ENCODE assay signal across 29 mouse cellular contexts in the genomic region with DNA sequence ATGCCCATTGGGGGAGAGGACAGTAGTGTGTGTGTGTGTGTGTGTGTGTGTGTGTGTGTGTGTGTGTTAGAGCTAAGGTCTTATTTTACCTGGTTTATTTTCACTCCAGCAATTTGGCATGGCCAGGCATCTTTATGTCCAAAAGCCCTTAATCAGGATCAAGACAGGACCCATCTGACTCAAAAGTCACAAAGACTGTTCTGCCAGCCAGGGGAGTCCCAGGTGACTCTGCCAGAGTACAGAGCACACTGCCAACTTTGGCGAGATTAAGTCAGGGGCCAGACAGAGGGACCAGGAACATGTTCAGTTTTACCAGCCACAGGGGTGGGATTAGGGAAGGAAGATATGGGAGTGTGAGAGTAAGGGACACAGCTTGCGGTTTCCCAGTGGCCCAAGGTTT. TPM values are rescaled to one million over a fixed set of nuclear protein-coding genes. Genes with fewer than 3 reads are reported as not detected.
DNase-seq lines count a peak whose midpoint lies in the region; ATAC-seq and TF ChIP-seq lines count a peak whose summit lies in the region.
"Had no signal": no experiment of that assay in that cellular context is flagged by ENCODE, and none has a peak within 500 bp of the region (broad histone marks: within the 10 kb centered on the region; RNA-seq: fewer than 3 reads in every experiment).

No protein-coding gene starts in this region.

- no peak overlapping the region for H3K4me2 ChIP-seq in forebrain, embryonic 11.5 days (ENCODE audit: low read depth, low read length, severe bottlenecking)
- H3K4me2 ChIP-seq in forebrain, embryonic 12.5 days: no peak overlapping the region
- H3K4me2 ChIP-seq: forebrain, embryonic 15.5 days; heart, embryonic 13.5 days; hindbrain, embryonic 15.5 days; intestine, embryonic 15.5 days; limb, embryonic 13.5 days; liver, embryonic 13.5 days; midbrain, embryonic 12.5 days; neural tube, embryonic 12.5 days had no signal

- TF ChIP-seq POLR2A in cerebellum, adult 2 months (IDR thresholded peaks at IDR 0.05; ENCODE audit: borderline replicate concordance, insufficient read depth, low read length): no peak

- no peak overlapping the region for H3K9ac ChIP-seq in forebrain, embryonic 11.5 days (ENCODE audit: low read length)
- H3K9ac ChIP-seq in forebrain, embryonic 12.5 days: no peak overlapping the region
- H3K9ac ChIP-seq: forebrain, embryonic 15.5 days; heart, embryonic 13.5 days; hindbrain, embryonic 15.5 days; intestine, embryonic 15.5 days; limb, embryonic 13.5 days; liver, embryonic 13.5 days; midbrain, embryonic 12.5 days; neural tube, embryonic 12.5 days had no signal

- no peak for TF ChIP-seq CTCF in cerebellum, adult 2 months (IDR thresholded peaks at IDR 0.05; ENCODE audit: borderline replicate concordance, insufficient read depth, low read depth, low read length)

- 86% methylated on average over 2 of the region's 2 CpGs for WGBS in forebrain, embryonic 11.5 days
- WGBS in forebrain, embryonic 12.5 days: 87% methylated on average over 2 of the region's 2 CpGs
- WGBS in cerebellum, adult 2 months: 45% methylated on average over 2 of the region's 2 CpGs

- H3K4me3 ChIP-seq in forebrain, embryonic 11.5 days (ENCODE audit: low read depth, low read length): no peak overlapping the region
- no peak overlapping the region for H3K4me3 ChIP-seq in forebrain, embryonic 12.5 days (replicated peaks)
- H3K4me3 ChIP-seq in cerebellum, adult 2 months (replicated peaks; ENCODE audit: insufficient read depth, low read depth, low read length): no peak overlapping the region
- H3K4me3 ChIP-seq: forebrain, embryonic 15.5 days; heart, embryonic 13.5 days; hindbrain, embryonic 10.5 days; hindbrain, embryonic 15.5 days; intestine, embryonic 15.5 days; limb, embryonic 13.5 days; liver, embryonic 13.5 days; megakaryocyte, embryonic 14.5 days; midbrain, embryonic 12.5 days; myocyte; neural tube, embryonic 12.5 days had no signal

- DNase-seq in forebrain, embryonic 11.5 days (ENCODE audit: low spot score): peak; percentile 34
- DNase-seq in right cerebral cortex, postnatal 10 days (ENCODE audit: low spot score in 2 of 2): peak; percentile 15 to 20
- DNase-seq in right cerebral cortex, adult 18-20 months: no peak
- peak; percentile 38 to 42 for DNase-seq in cerebellum, adult 2 months
- DNase-seq in cerebellum, adult 9-11 months: peak; percentile 63
- DNase-seq in adipocyte (ENCODE audit: low spot score): no peak
- DNase-seq: adrenal gland, adult 8-10 months; gastrocnemius, postnatal 25 days; heart, adult 18-20 months; heart, postnatal 10 days; kidney, adult 8-10 months; kidney, postnatal 4 days; liver, embryonic 13.5 days; lung, adult 18-20 months; lung, postnatal 4 days had no signal

- no peak overlapping the region for H3K27ac ChIP-seq in forebrain, embryonic 11.5 days (ENCODE audit: low read depth, low read length)
- H3K27ac ChIP-seq in forebrain, embryonic 12.5 days: no peak overlapping the region
- peak overlapping the region; percentile 66; the same call in 1 of the 2 replicates for H3K27ac ChIP-seq in cerebellum, adult 2 months (ENCODE audit: insufficient read depth, low read length)
- H3K27ac ChIP-seq: forebrain, embryonic 15.5 days; heart, embryonic 13.5 days; hindbrain, embryonic 10.5 days; hindbrain, embryonic 15.5 days; intestine, embryonic 15.5 days; kidney, postnatal 0 days; limb, embryonic 13.5 days; liver, embryonic 13.5 days; midbrain, embryonic 12.5 days; neural tube, embryonic 12.5 days had no signal

- H3K27me3 ChIP-seq in forebrain, embryonic 11.5 days (ENCODE audit: control insufficient read depth, insufficient read depth, low read length): no peaks in the 10 kb centered on the region
- no peaks in the 10 kb centered on the region for H3K27me3 ChIP-seq in forebrain, embryonic 12.5 days
- H3K27me3 ChIP-seq in cerebellum, adult 2 months (ENCODE audit: control insufficient read depth, insufficient read depth, low read length): no peaks in the 10 kb centered on the region
- H3K27me3 ChIP-seq: forebrain, embryonic 15.5 days; heart, embryonic 13.5 days; hindbrain, embryonic 15.5 days; intestine, embryonic 15.5 days; limb, embryonic 13.5 days; liver, embryonic 13.5 days; megakaryocyte, embryonic 14.5 days; midbrain, embryonic 12.5 days; neural tube, embryonic 12.5 days had no signal

- no peaks in the 10 kb centered on the region for H3K9me3 ChIP-seq in forebrain, embryonic 11.5 days (ENCODE audit: control insufficient read depth, low read length)
- H3K9me3 ChIP-seq in forebrain, embryonic 12.5 days: no peaks in the 10 kb centered on the region
- H3K9me3 ChIP-seq: forebrain, embryonic 15.5 days; heart, embryonic 13.5 days; hindbrain, embryonic 10.5 days; hindbrain, embryonic 15.5 days; intestine, embryonic 15.5 days; liver, embryonic 13.5 days; midbrain, embryonic 12.5 days; neural tube, embryonic 12.5 days had no signal

- ATAC-seq in forebrain, embryonic 11.5 days (replicated peaks; ENCODE audit: low FRiP score): no peak
- ATAC-seq in forebrain, embryonic 12.5 days (ENCODE audit: low FRiP score): no peak
- ATAC-seq: CD4-positive, CD25-positive, alpha-beta regulatory T cell, adult 4 months; forebrain, embryonic 15.5 days; intestine, embryonic 15.5 days; lung, postnatal 0 days had no signal

- no peaks in the 10 kb centered on the region for H3K36me3 ChIP-seq in forebrain, embryonic 11.5 days (ENCODE audit: control insufficient read depth, insufficient read depth, low read length)
- H3K36me3 ChIP-seq in forebrain, embryonic 12.5 days (replicated peaks): no peaks in the 10 kb centered on the region
- H3K36me3 ChIP-seq: forebrain, embryonic 15.5 days; heart, embryonic 13.5 days; hindbrain, embryonic 10.5 days; hindbrain, embryonic 15.5 days; intestine, embryonic 15.5 days; limb, embryonic 13.5 days; liver, embryonic 13.5 days; midbrain, embryonic 12.5 days; neural tube, embryonic 12.5 days had no signal

- H3K4me1 ChIP-seq in forebrain, embryonic 11.5 days (replicated peaks; ENCODE audit: control insufficient read depth, insufficient read depth, low read length): no peaks in the 10 kb centered on the region
- H3K4me1 ChIP-seq in forebrain, embryonic 12.5 days: no peaks in the 10 kb centered on the region
- H3K4me1 ChIP-seq in cerebellum, adult 2 months (ENCODE audit: control insufficient read depth, insufficient read depth, low read length): peaks cover 52% of the 10 kb centered on the region
- H3K4me1 ChIP-seq: forebrain, embryonic 15.5 days; heart, embryonic 13.5 days; hindbrain, embryonic 15.5 days; intestine, embryonic 15.5 days; limb, embryonic 13.5 days; liver, embryonic 13.5 days; megakaryocyte, embryonic 14.5 days; midbrain, embryonic 12.5 days; neural tube, embryonic 12.5 days had no signal

RNA-seq across cellular contexts. Expression of a gene that starts 12.9 kb away (rescaled TPM):
- 0.13 TPM in 1 of 2 replicates, not detected in the other for polyA plus RNA-seq in forebrain, embryonic 11.5 days (2014; fragmentation: Nextera tagmentation; extraction: Ambion mirVana)
- 0.09 and 0.26 TPM in 2 replicates for polyA plus RNA-seq in forebrain, embryonic 12.5 days (2016; fragmentation: Nextera tagmentation; extraction: Ambion mirVana)
- polyA plus RNA-seq in cerebellum, adult 2 months (2012; rRNA removed): 43.2 and 50.4 TPM in 2 replicates
- polyA plus RNA-seq: CD4-positive, CD25-positive, alpha-beta regulatory T cell, adult 4 months; heart, embryonic 13.5 days; intestine, embryonic 15.5 days; limb, embryonic 13.5 days had no signal

Comparison
In these comparisons a context has a peak if more than half of its experiments do, and no peak if none do; other contexts are left out.
1. DNase-seq: peak in forebrain, embryonic 11.5 days (single experiment), right cerebral cortex, postnatal 10 days (2 of 2), cerebellum, adult 2 months (2 of 2) and cerebellum, adult 9-11 months (single experiment); none in right cerebral cortex, adult 18-20 months (single experiment) and adipocyte (single experiment).
2. RNA of a gene that starts 12.9 kb away (polyA plus RNA-seq): 43.2 to 50.4 TPM in cerebellum, adult 2 months; 0.09 to 0.26 TPM in forebrain, embryonic 12.5 days and 0.13 TPM in forebrain, embryonic 11.5 days; every median in the first group is over 10 times any median in the second.